Mouse (Mus musculus) right cerebral cortex, adult 2 months (tissue): ENCODE measurements at regions not wholly inside any gene's neighbourhood (a gene's known extent, or its start where the extent isn't known, plus 50 kb on each side); places are given as distances from the start of the nearest gene placed in this dataset.
A peak's percentile ranks its signal among the peaks of the same experiment; 100 is the strongest.
"Not testable (repeated sequence)": the region's sequence is repeated elsewhere in the genome, so short reads cannot be mapped to it uniquely, and the experiment has no call there.

Source experiments
- DNase-seq, 2 experiments: peaks; one replicate each; pipeline ENCODE4 v3.0.0; 2021 to 2022; ENCODE audit warnings: low spot score in 2 of 2

- not testable (repeated sequence) for DNase-seq
Observed at GRCm38 (mm10) chr13:50754911-50755310, 56.8 kb downstream of the Gm8765 start.

GRCm38 (mm10) chr13:50756334-50756733 lies 58.2 kb downstream of the Gm8765 start:
- DNase-seq, result not testable (repeated sequence)

DNA sequence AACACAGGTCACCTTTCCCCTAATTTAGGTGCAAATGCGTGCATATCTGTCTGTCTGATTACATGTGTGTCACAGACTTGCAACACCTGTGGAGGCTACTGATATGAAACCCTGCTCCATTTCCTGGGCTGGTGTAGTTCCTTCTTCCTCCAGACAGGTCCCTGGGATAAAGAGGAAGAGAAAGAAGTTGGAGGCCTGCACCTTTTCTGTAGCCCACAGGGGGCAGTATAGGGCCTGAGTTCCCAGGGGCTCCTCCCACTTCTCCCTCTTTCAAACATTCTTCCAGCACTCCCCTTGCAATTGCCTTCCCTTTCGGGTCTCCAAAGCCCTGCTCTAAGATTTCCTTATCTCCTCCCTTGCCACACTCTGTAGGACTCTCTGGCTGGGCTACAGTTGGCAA lies 66.5 kb downstream of the Gm8765 start:
- DNase-seq, result no peak

DNA sequence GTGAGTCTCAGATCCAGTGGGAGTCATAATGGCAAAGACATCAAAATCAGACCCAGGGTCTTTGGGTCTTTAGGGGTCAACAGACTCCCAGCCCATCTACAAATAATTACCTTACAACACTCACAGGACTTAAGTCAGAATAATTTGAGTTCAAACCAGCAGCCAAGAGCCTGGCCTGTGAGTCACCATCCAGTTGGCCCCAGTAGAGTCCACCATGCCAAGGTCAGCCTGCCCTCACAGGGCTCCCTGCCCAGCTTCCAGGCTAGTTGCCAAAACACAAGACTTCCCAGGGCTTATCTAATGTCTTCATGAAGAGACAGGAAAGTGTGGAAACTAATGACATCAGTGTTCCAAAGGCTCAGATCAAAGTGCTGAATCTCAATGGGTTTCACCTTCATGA lies 81.9 kb downstream of the Gm8765 start:
- not testable (repeated sequence) for DNase-seq

- DNase-seq, result peak in 1 of 2 experiments; percentile 6
Observed at GRCm38 (mm10) chr13:50829879-50830550, 131.9 kb downstream of the Gm8765 start.
